6 mouse cellular contexts compared by ENCODE assay signal in the genomic region with DNA sequence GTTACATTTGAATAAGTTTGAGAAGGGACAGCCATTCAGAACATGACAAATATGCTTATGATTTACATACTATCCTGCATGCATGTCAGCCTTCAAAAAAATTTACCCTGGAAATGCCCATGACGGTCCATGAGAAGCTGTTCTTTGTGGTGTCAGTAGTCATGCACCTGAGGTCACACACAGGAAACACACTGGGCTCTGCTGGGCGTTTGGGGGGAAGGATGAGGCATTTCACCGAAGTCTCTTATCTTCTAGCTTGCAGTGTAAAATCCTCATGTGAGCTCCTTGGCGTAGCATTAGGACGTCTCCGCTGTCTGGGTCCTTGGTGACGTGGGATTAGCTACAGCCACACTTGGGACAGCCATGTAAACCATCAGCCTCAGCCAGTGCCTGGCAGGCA. TPM values are rescaled to one million over a fixed set of nuclear protein-coding genes. Genes with fewer than 3 reads are reported as not detected.
"Had no signal": no experiment of that assay in that cellular context is flagged by ENCODE, and none has a peak within 500 bp of the region (broad histone marks: within the 10 kb centered on the region; RNA-seq: fewer than 3 reads in every experiment).

A gene (plus strand): TSS at position 293 of the 400 bp plus-strand sequence.

RNA-seq across cellular contexts. Expression of the gene that starts here (rescaled TPM):
- total RNA-seq: layer of hippocampus, adult 18-20 months had no signal
- polyA plus RNA-seq: limb, embryonic 12.5 days; liver, embryonic 11.5 days; midbrain, embryonic 12.5 days; myocyte; neural tube, embryonic 11.5 days had no signal
